Mouse (Mus musculus) kidney, embryonic 15.5 days (tissue): ENCODE measurements around the gene Spcs3. TPM values are rescaled to one million over a fixed set of nuclear protein-coding genes. Genes with fewer than 3 reads are reported as not detected.
"Not testable (repeated sequence)": the region's sequence is repeated elsewhere in the genome, so short reads cannot be mapped to it uniquely, and the experiment has no call there.

Source experiments
- ATAC-seq: fragments of 200-750 bp; cut with Nextera tagmentation; replicated peaks from 2 replicates; pipeline ENCODE4 v1.8.0; 2017; ENCODE audit warnings: moderate TSS enrichment; ENCODE audit not compliant: low FRiP score
- H3K27ac ChIP-seq: fragments of 300-500 bp; sonication (generic); 2 replicates; pipeline ENCODE4 v1.5.1; 2015; ENCODE audit warnings: mild to moderate bottlenecking, inconsistent platforms
- H3K27me3 ChIP-seq: fragments of 300-500 bp; sonication (generic); 2 replicates; pipeline ENCODE4 v1.6.1; 2015; ENCODE audit warnings: inconsistent platforms
- H3K36me3 ChIP-seq: fragments of 300-500 bp; sonication (generic); 2 replicates; pipeline ENCODE4 v1.6.1; 2015; ENCODE audit warnings: inconsistent platforms
- H3K4me1 ChIP-seq: fragments of 300-500 bp; sonication (generic); 2 replicates; pipeline ENCODE4 v1.6.1; 2015; ENCODE audit warnings: inconsistent platforms
- H3K4me2 ChIP-seq: fragments of 300-500 bp; sonication (generic); 2 replicates; pipeline ENCODE4 v1.6.1; 2015; ENCODE audit warnings: moderate library complexity, mild to moderate bottlenecking, inconsistent platforms
- H3K4me3 ChIP-seq: fragments of 300-500 bp; sonication (generic); replicated peaks from 2 replicates; pipeline ENCODE4 v1.5.1; 2015; ENCODE audit warnings: mild to moderate bottlenecking, inconsistent platforms
- H3K9ac ChIP-seq: fragments of 300-500 bp; sonication (generic); 2 replicates; pipeline ENCODE4 v1.6.1; 2015; ENCODE audit warnings: mild to moderate bottlenecking, inconsistent platforms
- H3K9me3 ChIP-seq: fragments of 300-500 bp; sonication (generic); replicated peaks from 2 replicates; pipeline ENCODE4 v1.6.1; 2016; ENCODE audit warnings: inconsistent platforms
- WGBS: fragments of 180-500 bp; shearing (Covaris S2); methylation state at CpG from one replicate; pipeline ENCODE4 v1.1.7; 2015; ENCODE audit warnings: mixed read lengths; 5-methylcytosine and 5-hydroxymethylcytosine counted together
- polyA plus RNA-seq: library from polyadenylated mRNA; unstranded; fragments of >200 nt; fragmentation: Nextera tagmentation; extraction: Ambion mirVana; gene quantifications from 2 replicates; pipeline ENCODE4 v1.2.1, GENCODE M21; 2015

Spcs3 gene
- polyA plus RNA-seq, 1 experiment from 2014 or later = 95.9 TPM

- Histone ChIP-seq H3K27ac (no peak overlapping the region), H3K4me3 (no peak overlapping the region), H3K4me1 (0 out of 2 replicates have a peak, but pooled peaks cover 4% of the 10 kb centered on the region), H3K27me3 (no peaks in the 10 kb centered on the region), H3K4me2 (no peak overlapping the region), H3K36me3 (no peaks in the 10 kb centered on the region), H3K9me3 (no peaks in the 10 kb centered on the region), H3K9ac (no peak overlapping the region)
- ATAC-seq = no peak
- 66% methylated on average over 5 of the region's 5 CpGs for WGBS
Observed at GRCm38 (mm10) chr8:54535172-54535571, 5.4 kb upstream of the Spcs3 start.

- peaks cover 18% of the 10 kb centered on the region for H3K4me1 ChIP-seq
- no peak for ATAC-seq
- WGBS = 54% methylated on average over 7 of the region's 7 CpGs
- no peak overlapping the region for H3K27ac ChIP-seq
- H3K9ac ChIP-seq = peak overlapping the region; percentile 95; the same call in 1 of the 2 replicates
- H3K4me3 ChIP-seq = peak overlapping the region; percentile 95
- no peaks in the 10 kb centered on the region for H3K9me3 ChIP-seq
- H3K4me2 ChIP-seq = peak overlapping the region; percentile 65
- peaks cover 20% of the 10 kb centered on the region for H3K36me3 ChIP-seq
- H3K27me3 ChIP-seq = no peaks in the 10 kb centered on the region
Observed at GRCm38 (mm10) chr8:54528571-54528970, 1.2 kb downstream of the Spcs3 start.

- 96% methylated on average over 6 of the region's 6 CpGs for WGBS
Observed at GRCm38 (mm10) chr8:54526700-54527099, 3.1 kb downstream of the Spcs3 start.

DNA sequence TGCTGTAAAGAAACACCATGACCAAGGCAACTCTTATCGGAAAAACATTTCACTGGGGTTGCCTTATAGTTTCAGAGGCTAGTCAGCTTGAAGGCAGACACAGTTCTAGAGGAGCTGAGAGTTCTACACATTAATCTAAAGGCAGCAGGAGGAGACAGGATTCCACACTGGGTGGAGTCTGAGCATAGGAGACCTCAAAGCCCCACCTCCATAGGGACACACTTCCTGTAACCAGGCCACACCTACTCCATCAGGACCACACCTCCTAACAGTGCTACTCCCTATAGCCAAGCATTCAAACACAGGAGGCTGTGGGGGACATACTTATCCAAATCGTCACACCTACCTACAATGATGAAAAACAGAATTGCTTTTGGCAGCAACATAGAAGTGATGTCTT, 4.2 kb downstream of the Spcs3 start:
- 96% methylated on average over 2 of the region's 2 CpGs for WGBS
- ATAC-seq = no peak
- H3K27me3 ChIP-seq = no peaks in the 10 kb centered on the region

More at GRCm38 (mm10) chr8:54526700-54527099, 3.1 kb downstream of the Spcs3 start:
- H3K27me3 ChIP-seq = no peaks in the 10 kb centered on the region
- no peak overlapping the region for H3K4me2 ChIP-seq
- peaks cover 36% of the 10 kb centered on the region for H3K36me3 ChIP-seq
- no peak overlapping the region for H3K4me3 ChIP-seq
- ATAC-seq = no peak
- H3K4me1 ChIP-seq = peaks cover 18% of the 10 kb centered on the region
- H3K9ac ChIP-seq = no peak overlapping the region
- H3K27ac ChIP-seq = no peak overlapping the region
- no peaks in the 10 kb centered on the region for H3K9me3 ChIP-seq

GRCm38 (mm10) chr8:54520516-54520915, 9.3 kb downstream of the Spcs3 start:
- H3K36me3 ChIP-seq = peaks cover 41% of the 10 kb centered on the region
- H3K9ac ChIP-seq = no peak overlapping the region
- no peaks in the 10 kb centered on the region for H3K27me3 ChIP-seq
- H3K4me2 ChIP-seq = no peak overlapping the region
- H3K4me3 ChIP-seq = no peak overlapping the region
- 69% methylated on average over 4 of the region's 4 CpGs for WGBS
- ATAC-seq = no peak
- no peaks in the 10 kb centered on the region for H3K9me3 ChIP-seq
- no peak overlapping the region for H3K27ac ChIP-seq
- peaks cover 6% of the 10 kb centered on the region; the same call in 1 of the 2 replicates for H3K4me1 ChIP-seq

More for the DNA sequence above, 4.2 kb downstream of the Spcs3 start:
- peaks cover 46% of the 10 kb centered on the region for H3K36me3 ChIP-seq
- peaks cover 18% of the 10 kb centered on the region for H3K4me1 ChIP-seq
- no peak overlapping the region for H3K9ac ChIP-seq
- no peak overlapping the region for H3K4me3 ChIP-seq
- no peaks in the 10 kb centered on the region for H3K9me3 ChIP-seq
- H3K27ac ChIP-seq = no peak overlapping the region
- no peak overlapping the region for H3K4me2 ChIP-seq

DNA sequence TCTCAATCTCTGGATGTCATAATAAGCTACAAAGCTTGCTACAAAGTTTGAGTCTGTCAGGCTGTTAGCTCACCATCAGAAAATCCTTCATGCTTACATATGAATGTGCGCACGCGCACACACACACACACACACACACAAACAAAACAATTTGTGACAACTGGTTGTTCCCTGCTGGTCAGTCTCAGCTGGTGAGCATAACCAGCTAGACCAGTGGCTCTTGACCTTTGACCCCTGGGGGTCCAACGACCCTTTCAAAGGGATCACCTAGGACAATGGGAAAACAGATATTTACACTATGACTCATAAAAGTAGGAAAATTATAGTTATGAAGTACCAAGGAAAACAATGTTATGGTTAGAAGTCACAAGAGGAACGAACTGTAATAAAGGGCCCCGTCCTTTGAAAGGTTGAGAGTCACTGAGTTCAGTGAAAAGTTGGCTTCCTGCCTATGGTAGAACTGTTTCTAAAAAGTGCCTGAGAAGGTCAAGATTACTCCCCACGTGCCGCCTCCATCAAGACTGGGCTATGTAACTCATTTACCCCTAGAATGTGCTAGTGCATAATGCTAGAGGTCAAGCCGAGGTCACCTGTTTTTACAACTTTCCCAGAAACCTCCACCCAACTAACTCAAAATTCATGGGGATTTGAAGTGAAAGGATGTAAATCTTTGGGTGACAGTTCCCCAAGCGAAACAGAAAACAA, 10.9 kb downstream of the Spcs3 start:
- Histone ChIP-seq H3K9me3 (no peaks in the 10 kb centered on the region), H3K27me3 (no peaks in the 10 kb centered on the region), H3K27ac (0 out of 2 replicates have a peak overlapping the region, but pooled peaks have one; percentile 45), H3K4me2 (no peak overlapping the region), H3K36me3 (peaks cover 36% of the 10 kb centered on the region), H3K4me3 (no peak overlapping the region), H3K4me1 (peaks cover 6% of the 10 kb centered on the region; the same call in 1 of the 2 replicates), H3K9ac (no peak overlapping the region)
- ATAC-seq = peak; percentile 80
- 63% methylated on average over 10 of the region's 10 CpGs for WGBS

- not testable (repeated sequence) for H3K36me3 ChIP-seq, H3K27me3 ChIP-seq, H3K9ac ChIP-seq, H3K4me1 ChIP-seq, H3K4me3 ChIP-seq, ATAC-seq, H3K27ac ChIP-seq, H3K4me2 ChIP-seq, H3K9me3 ChIP-seq
- WGBS = 79% methylated on average over 5 of the region's 5 CpGs
Observed at GRCm38 (mm10) chr8:54512200-54512599, 17.6 kb downstream of the Spcs3 start.

DNA sequence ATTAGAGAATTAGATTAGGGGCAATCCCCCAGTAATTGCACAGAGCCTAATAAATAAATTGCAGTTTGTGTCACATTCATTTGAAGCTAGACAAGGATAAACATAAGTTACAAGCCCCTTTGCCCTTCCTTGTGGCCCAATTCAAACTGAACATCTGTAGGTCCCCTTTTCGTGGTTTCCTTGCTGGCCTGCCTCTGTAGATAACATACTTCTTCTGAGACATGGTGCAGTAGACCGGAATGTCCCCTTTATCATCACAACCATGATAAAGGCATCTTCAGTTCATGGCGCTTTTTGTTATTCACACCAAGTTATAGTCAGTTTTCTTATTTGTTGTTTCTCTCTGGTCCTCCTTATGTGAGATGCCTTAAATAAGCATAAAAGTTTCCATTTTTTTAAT, 18.0 kb downstream of the Spcs3 start:
- no peak overlapping the region for H3K9ac ChIP-seq
- no peak for ATAC-seq
- no peaks in the 10 kb centered on the region for H3K27me3 ChIP-seq
- peaks cover 6% of the 10 kb centered on the region; the same call in 1 of the 2 replicates for H3K4me1 ChIP-seq
- WGBS = 79% methylated on average over 3 of the region's 3 CpGs
- H3K9me3 ChIP-seq = no peaks in the 10 kb centered on the region
- H3K36me3 ChIP-seq = peaks cover 7% of the 10 kb centered on the region; the same call in 1 of the 2 replicates
- no peak overlapping the region for H3K27ac ChIP-seq
- H3K4me2 ChIP-seq = no peak overlapping the region
- no peak overlapping the region for H3K4me3 ChIP-seq

DNA sequence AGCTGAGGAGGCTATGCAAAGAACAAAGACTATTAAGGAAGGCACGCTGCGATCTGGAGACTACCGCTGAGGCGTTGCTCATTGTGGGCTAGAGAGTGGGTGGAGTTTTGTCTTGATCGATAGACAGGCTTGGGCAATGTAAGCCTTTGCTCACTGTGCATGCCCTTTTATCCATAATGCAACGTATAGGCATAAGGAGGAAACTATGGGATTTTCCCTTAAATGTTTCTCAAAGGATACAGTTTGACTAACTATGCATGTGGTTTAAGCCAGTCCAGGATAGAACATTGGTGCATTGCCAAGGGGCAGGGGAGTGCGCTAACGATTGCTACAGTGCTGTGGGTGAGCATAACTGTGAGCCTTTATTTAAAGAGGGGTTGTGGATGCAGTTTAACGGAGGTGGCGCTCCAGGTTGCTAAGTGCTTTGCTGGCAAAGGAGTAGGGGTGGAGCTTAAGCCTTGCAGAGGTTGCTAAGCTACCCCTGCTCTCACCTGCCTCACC, 20.5 kb downstream of the Spcs3 start:
- no peaks in the 10 kb centered on the region for H3K36me3 ChIP-seq

GRCm38 (mm10) chr8:54508814-54509213, 21.0 kb downstream of the Spcs3 start:
- H3K4me1 ChIP-seq = peaks cover 6% of the 10 kb centered on the region; the same call in 1 of the 2 replicates
- peak overlapping the region; percentile 58 for H3K4me2 ChIP-seq
- WGBS = 5% methylated on average over 11 of the region's 11 CpGs
- no peaks in the 10 kb centered on the region for H3K36me3 ChIP-seq
- ATAC-seq = peak; percentile 13; the same call in 1 of the 2 replicates
- H3K9me3 ChIP-seq = no peaks in the 10 kb centered on the region
- H3K27ac ChIP-seq = no peak overlapping the region
- peak overlapping the region; percentile 30 for H3K4me3 ChIP-seq
- no peak overlapping the region for H3K9ac ChIP-seq
- no peaks in the 10 kb centered on the region for H3K27me3 ChIP-seq

More for the DNA sequence above, 20.5 kb downstream of the Spcs3 start:
- Histone ChIP-seq H3K4me1 (peaks cover 6% of the 10 kb centered on the region; the same call in 1 of the 2 replicates), H3K9me3 (no peaks in the 10 kb centered on the region), H3K9ac (no peak overlapping the region), H3K4me2 (peak overlapping the region; percentile 58), H3K27me3 (no peaks in the 10 kb centered on the region), H3K27ac (no peak overlapping the region), H3K4me3 (peak overlapping the region; percentile 30)
- WGBS = 5% methylated on average over 10 of the region's 10 CpGs
- ATAC-seq = peak; percentile 83

GRCm38 (mm10) chr8:54508096-54508456, 21.7 kb downstream of the Spcs3 start:
- no peak overlapping the region for H3K4me2 ChIP-seq
- H3K27ac ChIP-seq = no peak overlapping the region
- H3K9me3 ChIP-seq = no peaks in the 10 kb centered on the region
- no peaks in the 10 kb centered on the region for H3K36me3 ChIP-seq
- H3K27me3 ChIP-seq = no peaks in the 10 kb centered on the region
- 21% methylated on average over 1 of the region's 1 CpGs for WGBS
- no peak overlapping the region for H3K4me3 ChIP-seq
- ATAC-seq = no peak
- H3K4me1 ChIP-seq = peaks cover 6% of the 10 kb centered on the region; the same call in 1 of the 2 replicates
- H3K9ac ChIP-seq = no peak overlapping the region

DNA sequence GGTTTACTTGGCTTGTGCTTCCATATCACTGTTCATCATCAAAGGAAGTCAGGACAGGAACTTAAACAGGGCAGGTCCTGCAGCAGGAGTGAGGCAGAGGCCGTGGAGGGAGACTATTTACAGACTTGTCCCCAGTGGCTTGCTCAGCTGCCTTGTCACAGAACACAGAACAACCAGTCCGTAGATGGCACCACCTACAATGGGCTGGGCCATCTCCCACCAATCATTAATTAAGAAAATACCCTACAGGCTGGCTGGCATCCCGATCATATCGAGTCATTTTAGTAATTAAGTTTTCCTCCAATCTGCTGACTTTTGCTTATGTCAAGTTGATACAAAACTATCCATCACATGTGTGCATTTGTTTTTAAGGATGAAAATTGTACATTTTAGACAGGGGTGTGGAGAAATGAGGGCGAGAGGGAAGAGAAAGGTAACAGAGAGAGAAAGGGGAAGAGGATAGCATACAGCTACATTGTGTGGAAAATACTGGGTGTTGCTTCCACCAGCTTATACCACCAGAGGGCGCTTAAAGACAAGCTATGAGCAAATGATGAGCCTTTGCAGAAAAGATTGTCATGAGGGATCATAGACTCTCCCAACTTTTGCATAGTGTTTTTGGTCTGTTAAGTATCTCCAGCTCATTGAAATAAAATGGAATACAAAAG, 22.2 kb downstream of the Spcs3 start:
- WGBS = 32% methylated on average over 6 of the region's 6 CpGs
- Histone ChIP-seq H3K9ac (no peak overlapping the region), H3K4me3 (no peak overlapping the region), H3K36me3 (no peaks in the 10 kb centered on the region), H3K4me1 (peaks cover 6% of the 10 kb centered on the region; the same call in 1 of the 2 replicates), H3K9me3 (no peaks in the 10 kb centered on the region), H3K27me3 (no peaks in the 10 kb centered on the region), H3K27ac (no peak overlapping the region), H3K4me2 (no peak overlapping the region)
- peak; percentile 82 for ATAC-seq
